Mouse (Mus musculus): ENCODE results near the gene Zfp619. TPM values are rescaled to one million over a fixed set of nuclear protein-coding genes. Genes with fewer than 3 reads are reported as not detected.
"Not testable (repeated sequence)": the region's sequence is repeated elsewhere in the genome, so short reads cannot be mapped to it uniquely, and the experiment has no call there.

Zfp619 gene
- total RNA-seq, 2 experiments from 2014 or later: 0.80 to 0.97 TPM

DNA sequence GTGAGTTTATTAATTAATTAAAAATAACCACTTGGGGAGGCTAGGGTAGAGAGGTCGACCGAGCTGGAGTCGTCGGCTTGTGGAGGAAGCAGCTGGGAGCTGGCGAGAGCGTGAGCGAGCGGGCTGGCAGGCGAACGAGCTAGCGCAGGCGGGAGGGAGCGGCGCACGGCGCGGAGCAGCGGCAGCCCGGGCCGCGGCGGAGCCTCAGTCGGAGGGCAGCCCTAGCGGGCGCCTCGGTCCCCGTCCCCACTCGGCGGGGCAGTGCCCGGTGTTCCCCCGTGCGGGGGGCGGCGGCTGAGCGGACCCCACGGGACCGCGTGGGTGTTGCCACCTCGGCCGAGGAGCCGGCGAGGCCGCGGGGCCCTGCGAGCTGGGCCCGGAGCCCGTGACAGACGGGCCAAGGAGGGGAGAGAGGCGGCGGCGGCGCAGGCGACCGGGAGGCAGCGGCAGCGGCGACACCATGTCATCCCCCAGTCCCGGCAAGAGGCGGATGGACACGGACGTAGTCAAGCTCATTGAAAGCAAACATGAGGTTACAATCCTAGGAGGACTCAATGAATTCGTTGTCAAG lies 71.0 kb downstream of the Zfp619 start:
- not testable (repeated sequence) for DNase-seq (ENCODE audit: low spot score)

- DNase-seq (ENCODE audit: low spot score): not testable (repeated sequence)
Measured at GRCm38 (mm10) chr7:39589044-39589443, 71.5 kb downstream of the Zfp619 start.

Other genes with a start within 250 kb of the Zfp619 start
- gene Gm5114, start 104.6 kb upstream of the Zfp619 start, total RNA-seq (2021): not detected

Measured in gastrocnemius, adult 18-20 months (tissue).